Mouse (Mus musculus): ENCODE measurements around the gene Vegfa. TPM values are rescaled to one million over a fixed set of nuclear protein-coding genes. Genes with fewer than 3 reads are reported as not detected.
"Not testable (repeated sequence)": the region's sequence is repeated elsewhere in the genome, so short reads cannot be mapped to it uniquely, and the experiment has no call there.

Vegfa gene
- total RNA-seq, 4 experiments from 2014 or later, result 270 to 756 (median 501) TPM

DNA sequence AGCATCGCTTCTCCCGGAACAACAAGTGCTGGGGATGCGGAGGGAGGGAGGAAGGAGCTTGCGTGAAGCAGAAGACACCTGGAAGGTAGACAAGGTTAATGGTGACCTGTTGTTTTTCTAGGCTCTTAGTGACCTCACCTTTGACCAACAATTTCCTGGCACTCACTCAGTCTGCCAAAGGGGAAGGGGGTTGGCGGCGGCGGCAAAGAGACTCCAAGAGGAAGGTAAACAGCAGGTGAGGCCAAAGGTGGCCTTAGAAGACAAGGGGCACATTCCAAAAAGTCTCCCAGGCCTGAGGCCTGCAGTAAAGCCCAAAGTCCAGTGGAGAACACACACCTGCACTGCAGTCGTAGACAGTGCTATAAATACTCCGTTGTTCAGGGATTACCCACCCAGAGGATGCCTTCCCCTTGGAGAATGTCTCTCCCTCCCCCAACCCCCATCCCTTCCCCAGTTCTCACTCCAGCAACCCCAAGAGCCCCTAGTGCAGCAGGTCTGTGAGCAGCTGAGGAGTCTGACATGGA, 35.2 kb downstream of the Vegfa start:
- no peak for DNase-seq

DNA sequence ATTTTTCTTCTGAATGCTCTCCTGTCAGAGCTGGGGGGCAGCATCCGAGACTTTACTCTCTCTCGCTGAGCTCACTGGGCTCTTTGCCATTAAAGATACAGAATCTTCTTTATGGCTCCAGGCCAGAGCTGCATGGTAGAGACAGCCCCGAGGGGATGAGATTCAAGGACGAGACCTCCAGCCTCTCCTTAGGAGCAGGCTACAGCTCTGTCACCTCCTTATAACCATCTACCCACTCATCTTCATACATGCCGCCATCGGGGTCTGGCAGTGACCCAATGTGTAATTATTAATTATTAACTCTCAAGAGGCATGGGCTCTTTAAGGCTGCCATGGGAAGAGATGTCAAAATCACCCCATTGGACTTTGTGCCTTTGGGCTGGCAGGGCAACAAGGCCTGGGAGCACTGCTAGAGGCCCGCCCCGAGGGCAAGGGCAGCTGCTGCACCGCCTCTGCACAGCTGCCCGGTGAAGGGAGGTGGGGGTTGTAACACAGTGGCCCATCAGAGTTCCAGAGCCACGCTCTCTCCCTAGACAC, 37.8 kb downstream of the Vegfa start:
- DNase-seq, result no peak

DNA sequence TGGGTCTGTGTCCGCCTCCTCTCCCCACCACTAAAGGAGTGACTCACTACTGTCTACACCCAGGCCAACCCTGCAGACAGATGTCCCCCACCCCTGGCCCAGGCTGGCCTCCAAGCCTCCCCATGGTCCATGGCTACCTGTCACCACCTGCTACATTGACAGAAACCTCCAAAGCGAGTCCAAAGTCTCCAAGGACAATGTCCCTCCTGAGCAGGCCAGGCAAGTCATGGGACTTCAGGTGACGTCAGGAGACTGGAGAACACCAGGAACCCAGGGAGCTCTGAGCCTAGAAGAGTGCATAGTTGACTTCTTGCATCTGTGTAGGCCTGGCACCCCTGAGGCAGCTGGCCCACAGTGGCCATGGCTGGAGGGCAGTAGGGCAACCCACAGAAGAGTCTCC, 45.3 kb downstream of the Vegfa start:
- no peak for DNase-seq

DNA sequence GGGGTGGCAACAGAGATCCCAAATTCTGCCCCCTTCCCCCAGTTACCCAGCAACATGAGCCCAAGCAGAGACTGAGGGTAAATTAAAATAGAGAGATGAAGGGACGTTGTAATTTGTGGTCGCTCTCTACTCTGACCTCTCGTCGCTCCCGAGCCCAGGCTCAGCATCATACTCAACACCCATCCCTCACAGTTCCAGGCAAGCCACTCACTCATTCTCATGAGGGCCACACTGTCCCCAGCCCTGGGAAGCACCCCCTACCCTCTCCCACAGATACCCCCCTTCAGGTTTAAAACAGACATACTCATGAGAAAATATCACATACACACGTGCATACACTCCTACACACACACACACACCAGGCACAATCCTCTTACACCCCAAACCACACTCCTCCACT, 45.8 kb downstream of the Vegfa start:
- no peak for DNase-seq

DNA sequence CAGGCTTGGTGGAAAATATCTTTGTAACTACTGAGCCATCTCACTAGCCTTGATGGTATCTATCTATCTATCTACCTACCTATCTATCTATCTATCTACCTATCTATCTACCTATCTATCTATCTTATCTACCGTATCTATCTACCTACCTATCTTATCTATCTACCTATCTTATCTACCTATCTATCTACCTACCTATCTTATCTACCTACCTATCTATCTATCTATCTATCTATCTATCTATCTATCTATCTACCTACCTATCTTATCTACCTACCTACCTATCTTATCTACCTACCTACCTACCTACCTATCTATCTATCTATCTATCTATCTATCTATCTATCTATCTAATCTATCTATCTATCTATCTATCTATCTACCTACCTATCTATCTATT, 49.0 kb downstream of the Vegfa start:
- not testable (repeated sequence) for DNase-seq

DNA sequence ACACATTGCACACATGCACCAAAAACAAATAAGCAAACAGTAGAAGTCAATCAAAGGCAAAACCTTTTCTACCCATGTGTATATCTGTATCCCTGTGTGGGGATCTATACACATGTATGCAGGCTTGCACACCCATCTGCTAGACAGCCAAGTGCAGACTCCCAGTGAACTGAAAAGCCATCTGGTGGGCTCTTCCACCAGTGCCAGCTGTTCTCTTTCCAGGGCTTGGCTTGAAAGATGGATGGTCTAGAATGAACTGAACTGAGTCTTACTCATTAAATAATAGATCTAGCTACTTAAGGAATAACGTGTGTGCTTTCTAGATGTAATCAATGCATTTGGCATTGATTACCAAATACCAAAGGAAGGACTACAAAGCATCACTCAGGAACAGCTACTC, 50.3 kb downstream of the Vegfa start:
- no peak for DNase-seq

DNA sequence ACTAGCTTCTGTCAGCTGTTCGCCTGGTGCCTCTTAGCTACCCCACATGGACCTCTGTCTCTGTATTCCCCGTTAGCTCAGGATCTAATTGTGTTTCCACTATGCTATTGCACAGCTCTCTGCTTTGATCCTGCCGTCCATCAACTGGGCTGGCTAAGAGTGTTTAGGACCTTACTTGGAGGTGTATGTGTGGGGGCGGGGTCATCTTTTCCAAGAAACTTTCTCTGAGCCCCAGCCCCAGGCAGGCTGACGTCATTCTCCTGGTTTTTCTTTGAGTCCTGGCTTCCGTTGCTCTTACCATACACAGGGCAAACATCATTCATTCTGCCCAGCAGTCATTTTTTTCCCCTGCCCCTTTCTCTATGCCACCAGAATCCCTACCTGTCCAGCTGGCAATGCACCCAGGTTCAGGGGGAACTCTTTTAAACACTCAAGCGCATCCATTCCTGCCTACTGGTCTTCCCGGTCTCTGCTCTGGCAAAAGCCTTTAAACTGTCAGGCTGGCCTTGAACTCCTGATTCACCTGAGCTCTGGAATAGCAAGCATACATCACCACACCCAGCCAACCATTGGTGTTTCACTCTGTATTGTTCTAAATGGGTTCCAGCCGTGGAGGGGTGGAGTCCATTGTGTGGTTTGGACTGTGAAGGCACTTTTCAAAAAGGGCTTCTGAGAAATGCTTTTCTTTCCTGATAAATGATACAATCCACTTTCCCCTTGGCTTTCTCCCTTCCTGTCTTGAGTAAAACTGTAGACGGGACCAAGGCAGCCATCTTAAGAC, 53.0 kb downstream of the Vegfa start:
- DNase-seq, result no peak

DNA sequence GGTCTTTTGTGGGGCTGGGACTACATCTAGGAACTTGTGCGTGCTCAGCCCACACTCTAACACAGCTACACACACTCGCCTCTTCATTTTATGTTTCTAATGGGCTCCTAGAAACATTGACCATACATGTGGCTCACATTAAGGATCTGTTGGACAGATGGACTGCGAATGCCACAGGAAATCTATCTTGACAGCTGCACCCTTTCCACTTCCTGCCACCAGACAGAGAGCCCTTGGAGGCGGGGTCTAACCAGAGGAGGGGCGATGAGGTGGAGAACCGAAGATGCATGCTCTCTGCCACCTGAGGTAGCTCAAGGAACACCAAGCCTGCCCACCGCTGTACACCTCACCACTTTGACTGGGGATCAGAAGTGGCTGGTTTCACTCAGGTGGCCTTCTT, 57.7 kb downstream of the Vegfa start:
- no peak for DNase-seq

DNA sequence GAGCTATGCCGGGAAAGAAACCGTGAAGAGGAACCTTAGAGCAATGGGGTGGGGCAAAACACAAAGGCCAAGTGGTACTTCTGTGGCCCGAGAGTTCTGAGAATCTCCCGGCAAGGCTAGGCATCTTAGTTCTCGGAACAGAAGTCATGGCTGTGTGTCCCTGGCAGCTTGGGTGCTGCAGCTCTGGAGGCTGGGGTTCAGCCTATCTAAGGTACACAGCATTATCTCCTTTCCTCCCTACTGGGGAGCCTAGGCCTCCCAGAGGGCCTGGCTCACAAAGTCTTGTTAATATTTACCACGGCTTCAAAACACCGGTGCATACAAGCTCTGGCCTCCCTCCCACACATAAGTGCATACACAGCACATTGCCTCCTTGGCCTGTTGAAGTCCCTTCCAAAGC, 59.0 kb downstream of the Vegfa start:
- no peak for DNase-seq

DNA sequence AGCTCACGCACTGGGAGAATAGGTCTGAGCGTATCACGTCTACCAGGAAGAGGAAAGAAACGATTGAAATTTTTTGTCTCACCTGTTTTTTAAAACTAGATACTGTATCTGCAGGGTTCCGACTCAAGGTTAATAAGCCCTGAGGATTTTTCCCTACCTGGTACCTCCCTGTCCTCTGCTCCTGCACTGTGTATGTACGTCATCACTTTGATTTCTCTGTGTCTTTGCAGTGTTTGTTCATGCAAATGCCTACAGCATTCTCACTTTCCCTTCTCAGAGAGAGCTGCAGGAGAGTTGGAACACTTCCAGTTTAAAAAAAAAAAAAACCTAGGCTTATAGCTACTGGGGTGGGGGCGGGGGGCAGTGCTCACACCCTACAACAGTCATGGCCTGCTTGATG, 59.8 kb downstream of the Vegfa start:
- no peak for DNase-seq

DNA sequence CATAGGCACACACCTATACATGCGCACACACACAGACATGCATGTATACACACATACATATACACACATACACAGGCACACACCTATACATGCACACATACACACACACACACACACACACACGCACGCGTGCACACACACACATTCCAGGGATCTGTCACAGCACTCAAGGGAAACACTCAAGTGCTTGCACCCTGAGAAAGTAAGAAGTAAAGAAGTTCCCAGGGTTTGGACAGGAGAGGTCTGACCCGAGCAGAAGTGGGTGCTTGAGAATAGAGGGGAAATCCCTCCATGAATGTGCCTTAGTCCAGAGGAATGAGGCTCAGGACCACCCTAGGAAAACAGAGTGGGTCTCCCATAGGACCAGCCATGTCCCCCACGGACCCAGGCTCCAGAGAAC, 60.4 kb downstream of the Vegfa start:
- DNase-seq, result no peak

DNA sequence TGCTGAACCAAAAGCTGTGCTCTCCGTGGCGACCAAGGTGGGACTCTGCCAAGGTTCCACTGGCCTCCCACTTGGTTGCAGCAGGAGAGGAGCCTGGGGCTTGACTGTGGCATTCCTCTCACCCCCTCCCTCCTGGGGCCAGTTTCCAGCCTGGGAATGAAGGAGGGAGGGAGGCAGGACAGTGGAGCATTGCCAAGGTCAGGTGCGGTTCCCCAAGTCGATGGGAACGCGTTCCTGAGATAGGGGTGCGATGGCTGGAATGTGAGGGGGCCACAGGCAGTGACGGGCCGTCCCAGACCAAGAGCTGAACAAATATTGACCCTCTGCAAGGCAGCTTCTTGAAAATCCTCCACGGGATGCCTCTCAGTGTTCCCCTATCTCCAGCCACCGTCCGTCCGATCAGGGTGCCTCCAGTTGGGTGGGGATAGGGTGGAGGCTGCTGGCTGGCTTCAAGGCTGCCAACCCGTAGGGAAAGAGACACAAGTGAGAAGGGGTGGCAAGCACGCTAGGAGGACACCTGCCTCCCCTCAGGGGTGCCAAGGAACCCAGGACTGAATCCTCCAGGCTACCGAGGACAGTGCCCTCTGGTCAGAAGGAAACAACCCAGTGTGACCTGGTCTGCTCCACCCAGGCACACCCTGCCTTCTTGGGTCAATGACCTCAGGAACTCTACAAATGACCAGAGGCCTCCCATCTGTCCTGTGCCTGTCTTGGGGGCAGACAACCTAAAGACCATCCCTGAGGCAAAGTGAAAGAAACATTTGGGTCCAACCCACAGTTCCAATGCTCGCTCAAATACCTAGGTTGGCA, 61.2 kb downstream of the Vegfa start:
- DNase-seq, result no peak

DNA sequence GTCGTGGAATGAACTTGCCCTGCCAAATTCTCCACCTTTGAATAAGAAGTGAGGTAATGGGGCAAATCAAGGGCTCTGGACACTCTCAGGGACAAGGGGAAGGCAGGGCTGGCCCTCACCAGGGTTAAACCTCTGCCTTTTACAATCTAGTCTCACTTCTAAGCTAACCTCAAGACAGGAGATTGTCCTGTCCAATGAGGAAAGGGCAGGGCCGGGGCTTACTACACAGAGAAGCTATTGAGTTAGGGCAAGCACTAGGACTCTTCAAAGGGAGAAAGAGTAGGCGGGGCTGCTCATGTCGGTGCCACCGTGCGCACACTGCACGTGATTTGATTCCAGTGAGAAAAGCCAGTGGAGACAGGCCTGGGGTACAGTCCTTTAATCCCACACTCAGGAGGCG, 62.6 kb downstream of the Vegfa start:
- DNase-seq, result no peak

DNA sequence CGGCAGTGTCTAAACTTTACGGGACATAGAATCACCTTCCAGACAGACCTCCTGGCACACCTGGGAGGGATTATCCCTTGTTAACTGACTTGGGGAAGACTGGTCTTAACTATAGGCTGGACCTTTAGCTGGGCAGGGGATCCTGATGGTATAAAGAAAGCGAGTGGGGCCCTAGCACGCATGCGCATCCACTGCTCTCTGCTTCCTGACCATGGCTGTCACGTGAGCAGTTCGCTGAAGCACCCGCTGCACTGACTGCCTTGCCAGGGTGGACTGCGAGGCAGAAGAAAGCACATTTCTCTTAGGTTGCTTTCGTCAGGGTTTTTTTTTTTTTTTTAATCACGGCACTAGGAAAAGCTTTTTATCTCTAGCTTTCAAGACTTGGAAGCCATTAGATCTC, 63.8 kb downstream of the Vegfa start:
- DNase-seq, result no peak

Other genes starting within 250 kb of the Vegfa start
- 100 to 1,000 TPM in 2 of 4 experiments, 10 to 100 TPM in 2; 94.5 to 106 (median 101) TPM for gene Mrps18a, start 78.6 kb upstream of the Vegfa start, total RNA-seq (2022)
- gene Rsph9, start 111.8 kb upstream of the Vegfa start, total RNA-seq (2022), result 10 to 100 TPM in 3 of 4 experiments, 1 to 10 TPM in 1; 6.0 to 21.4 (median 15.3) TPM
- gene Mad2l1bp, start 121.2 kb upstream of the Vegfa start, total RNA-seq (2022), result 10 to 100 TPM; 16.5 to 22.1 (median 18.8) TPM
- gene Gtpbp2, start 128.7 kb upstream of the Vegfa start, total RNA-seq (2022), result 100 to 1,000 TPM in 1 of 4 experiments, 10 to 100 TPM in 3; 69.9 to 108 (median 89.8) TPM
- gene Polh, start 170.3 kb upstream of the Vegfa start, total RNA-seq (2022), result 10 to 100 TPM; 37.5 to 44.0 (median 40.7) TPM
- 10 to 100 TPM; 70.8 to 95.4 (median 74.0) TPM for gene Xpo5, start 170.4 kb upstream of the Vegfa start, total RNA-seq (2022)
- 100 to 1,000 TPM in 2 of 4 experiments, 10 to 100 TPM in 2; 83.8 to 116 (median 104) TPM for gene Polr1c, start 215.7 kb upstream of the Vegfa start, total RNA-seq (2022)
- gene Yipf3, start 215.7 kb upstream of the Vegfa start, total RNA-seq (2022), result 100 to 1,000 TPM; 157 to 205 (median 185) TPM
- gene Lrrc73, start 221.2 kb upstream of the Vegfa start, total RNA-seq (2022), result 1 to 10 TPM; 4.1 to 7.5 (median 6.0) TPM